Comparison of ENCODE assay signal across 16 mouse cellular contexts in the genomic region with DNA sequence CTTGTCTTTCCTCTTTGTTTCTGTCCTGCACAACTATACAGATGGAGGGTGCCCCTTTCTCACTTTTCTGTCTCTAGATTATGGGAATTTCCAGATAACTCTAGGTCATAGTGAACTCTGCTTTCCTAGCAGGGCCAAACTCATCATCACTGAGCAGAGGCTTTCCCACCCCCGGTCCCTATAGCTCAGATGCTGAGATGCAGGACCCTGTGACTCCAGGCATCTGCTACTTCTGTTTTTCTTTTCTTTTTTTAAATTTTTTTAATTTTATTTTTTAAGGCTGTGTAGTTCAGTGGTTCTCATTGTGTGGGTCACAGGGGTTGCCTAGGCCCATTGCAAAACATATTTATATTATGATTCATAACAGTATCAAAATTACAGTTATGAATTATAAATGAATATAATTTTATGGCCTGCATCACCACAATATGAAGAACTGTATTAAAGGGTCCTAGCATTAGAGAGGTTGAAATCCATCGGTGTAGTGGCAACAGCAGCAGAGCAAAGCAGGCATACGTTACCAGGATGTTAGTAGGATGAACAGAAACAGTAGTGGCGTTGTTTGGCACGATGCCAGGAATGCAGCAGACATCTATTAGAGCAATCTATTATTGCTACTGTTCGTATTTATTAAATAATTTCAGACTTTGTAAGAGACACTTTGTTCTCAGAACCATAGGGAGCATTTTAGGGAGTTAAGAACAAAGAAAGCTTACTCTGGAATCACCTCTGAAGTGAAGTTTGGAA.
A peak's percentile ranks its signal among the peaks of the same experiment; 100 is the strongest.
DNase-seq lines count a peak whose midpoint lies in the region; ATAC-seq and TF ChIP-seq lines count a peak whose summit lies in the region.
"Had no signal": no experiment of that assay in that cellular context is flagged by ENCODE, and none has a peak within 500 bp of the region (broad histone marks: within the 10 kb centered on the region; RNA-seq: fewer than 3 reads in every experiment).

No protein-coding gene starts in this region.

- no peaks in the 10 kb centered on the region for H3K36me3 ChIP-seq in forebrain, embryonic 11.5 days (ENCODE audit: control insufficient read depth, insufficient read depth, low read length)
- no peaks in the 10 kb centered on the region for H3K36me3 ChIP-seq in forebrain, embryonic 10.5 days (replicated peaks)
- H3K36me3 ChIP-seq in limb, embryonic 14.5 days (ENCODE audit: control insufficient read depth, insufficient read depth, low read length) = no peaks in the 10 kb centered on the region
- no peaks in the 10 kb centered on the region for H3K36me3 ChIP-seq in limb, embryonic 10.5 days
- no peaks in the 10 kb centered on the region for H3K36me3 ChIP-seq in forebrain, embryonic 16.5 days (ENCODE audit: control insufficient read depth, insufficient read depth)
- H3K36me3 ChIP-seq: embryonic facial prominence, embryonic 10.5 days; liver, embryonic 15.5 days had no signal

- WGBS in forebrain, embryonic 11.5 days = 78% methylated on average over 6 of the region's 6 CpGs
- WGBS in forebrain, embryonic 10.5 days = 85% methylated on average over 6 of the region's 6 CpGs
- 50% methylated on average over 6 of the region's 6 CpGs for WGBS in limb, embryonic 14.5 days
- WGBS in limb, embryonic 10.5 days = 82% methylated on average over 6 of the region's 6 CpGs
- 38% methylated on average over 6 of the region's 6 CpGs for WGBS in forebrain, embryonic 16.5 days

- H3K9ac ChIP-seq in forebrain, embryonic 11.5 days (ENCODE audit: low read length) = no peak overlapping the region
- no peak overlapping the region for H3K9ac ChIP-seq in limb, embryonic 14.5 days (ENCODE audit: low read depth, low read length, severe bottlenecking)
- H3K9ac ChIP-seq in forebrain, embryonic 16.5 days (replicated peaks; ENCODE audit: low read depth, low read length) = no peak overlapping the region
- H3K9ac ChIP-seq: liver, embryonic 15.5 days had no signal

- no peaks in the 10 kb centered on the region for H3K27me3 ChIP-seq in forebrain, embryonic 11.5 days (ENCODE audit: control insufficient read depth, insufficient read depth, low read length)
- no peaks in the 10 kb centered on the region for H3K27me3 ChIP-seq in forebrain, embryonic 10.5 days (ENCODE audit: poor library complexity, severe bottlenecking)
- H3K27me3 ChIP-seq in limb, embryonic 14.5 days (ENCODE audit: control insufficient read depth, insufficient read depth, low read length) = no peaks in the 10 kb centered on the region
- H3K27me3 ChIP-seq in limb, embryonic 10.5 days (ENCODE audit: low read depth, poor library complexity, severe bottlenecking) = no peaks in the 10 kb centered on the region
- no peaks in the 10 kb centered on the region for H3K27me3 ChIP-seq in forebrain, embryonic 16.5 days (replicated peaks; ENCODE audit: control insufficient read depth, insufficient read depth, low read length)
- H3K27me3 ChIP-seq: liver, embryonic 15.5 days had no signal

- ATAC-seq in forebrain, embryonic 11.5 days (replicated peaks; ENCODE audit: low FRiP score) = peak; percentile 57; the same call in 1 of the 2 replicates
- ATAC-seq in limb, embryonic 14.5 days (ENCODE audit: low FRiP score, low read depth) = no peak
- peak; percentile 41; the same call in 1 of the 2 replicates for ATAC-seq in forebrain, embryonic 16.5 days

- DNase-seq in forebrain, embryonic 11.5 days (ENCODE audit: low spot score) = no peak
- DNase-seq in forebrain, embryonic 10.5 days (ENCODE audit: extremely low spot score, low spot score) = no peak
- DNase-seq in limb, embryonic 14.5 days (ENCODE audit: low spot score) = peak; percentile 28
- no peak for DNase-seq in limb, embryonic 10.5 days (ENCODE audit: low spot score)
- DNase-seq in MN1 (ENCODE audit: low spot score) = peak; percentile 37
- DNase-seq in embryo, embryonic 10.5 days (ENCODE audit: low spot score) = no peak
- no peak for DNase-seq in embryo, embryonic 9.5 days (ENCODE audit: extremely low spot score)
- DNase-seq: cerebellum, adult 2 months; gastrocnemius, adult 2 months; heart, adult 2 months; heart, postnatal 10 days; kidney, adult 18-20 months; lung, postnatal 36 days had no signal

- H3K4me1 ChIP-seq in forebrain, embryonic 11.5 days (replicated peaks; ENCODE audit: control insufficient read depth, insufficient read depth, low read length) = no peaks in the 10 kb centered on the region
- peaks cover 5% of the 10 kb centered on the region; the same call in 1 of the 2 replicates for H3K4me1 ChIP-seq in forebrain, embryonic 10.5 days
- no peaks in the 10 kb centered on the region for H3K4me1 ChIP-seq in limb, embryonic 14.5 days (ENCODE audit: control insufficient read depth, insufficient read depth, low read length)
- peaks cover 3% of the 10 kb centered on the region; the same call in 1 of the 2 replicates for H3K4me1 ChIP-seq in limb, embryonic 10.5 days
- no peaks in the 10 kb centered on the region; the same call in 1 of the 2 replicates for H3K4me1 ChIP-seq in forebrain, embryonic 16.5 days (replicated peaks; ENCODE audit: control insufficient read depth, insufficient read depth, low read length)
- H3K4me1 ChIP-seq: liver, embryonic 15.5 days had no signal

- H3K27ac ChIP-seq in forebrain, embryonic 11.5 days (ENCODE audit: low read depth, low read length) = no peak overlapping the region
- H3K27ac ChIP-seq in forebrain, embryonic 10.5 days = no peak overlapping the region
- no peak overlapping the region for H3K27ac ChIP-seq in limb, embryonic 14.5 days (replicated peaks; ENCODE audit: low read depth, low read length)
- H3K27ac ChIP-seq in limb, embryonic 10.5 days = no peak overlapping the region
- no peak overlapping the region for H3K27ac ChIP-seq in forebrain, embryonic 16.5 days (ENCODE audit: low read length)
- H3K27ac ChIP-seq: embryonic facial prominence, embryonic 10.5 days; gastrocnemius, adult 2 months; heart, adult 2 months; liver, embryonic 15.5 days had no signal

- TF ChIP-seq POLR2A in limb, embryonic 14.5 days (IDR thresholded peaks at IDR 0.05; ENCODE audit: borderline replicate concordance, extremely low read depth, insufficient read depth, insufficient read length) = no peak

- no peak overlapping the region for H3K4me2 ChIP-seq in forebrain, embryonic 11.5 days (ENCODE audit: low read depth, low read length, severe bottlenecking)
- H3K4me2 ChIP-seq in limb, embryonic 14.5 days (replicated peaks; ENCODE audit: low read depth, low read length, severe bottlenecking) = no peak overlapping the region
- H3K4me2 ChIP-seq in forebrain, embryonic 16.5 days (ENCODE audit: low read length) = no peak overlapping the region
- H3K4me2 ChIP-seq: liver, embryonic 15.5 days had no signal

- no peaks in the 10 kb centered on the region for H3K9me3 ChIP-seq in forebrain, embryonic 11.5 days (ENCODE audit: control insufficient read depth, low read length)
- no peaks in the 10 kb centered on the region for H3K9me3 ChIP-seq in forebrain, embryonic 10.5 days
- no peaks in the 10 kb centered on the region for H3K9me3 ChIP-seq in limb, embryonic 14.5 days (ENCODE audit: control insufficient read depth, low read length)
- no peaks in the 10 kb centered on the region for H3K9me3 ChIP-seq in limb, embryonic 10.5 days (replicated peaks)
- no peaks in the 10 kb centered on the region for H3K9me3 ChIP-seq in forebrain, embryonic 16.5 days (ENCODE audit: control insufficient read depth, low read length)
- H3K9me3 ChIP-seq: embryonic facial prominence, embryonic 10.5 days; liver, embryonic 15.5 days had no signal

- no peak overlapping the region for H3K4me3 ChIP-seq in forebrain, embryonic 11.5 days (ENCODE audit: low read depth, low read length)
- H3K4me3 ChIP-seq in forebrain, embryonic 10.5 days = no peak overlapping the region
- no peak overlapping the region for H3K4me3 ChIP-seq in limb, embryonic 14.5 days (replicated peaks; ENCODE audit: low read length)
- no peak overlapping the region for H3K4me3 ChIP-seq in limb, embryonic 10.5 days
- no peak overlapping the region for H3K4me3 ChIP-seq in forebrain, embryonic 16.5 days (replicated peaks; ENCODE audit: low read length)
- H3K4me3 ChIP-seq: embryonic facial prominence, embryonic 10.5 days; gastrocnemius, adult 2 months; heart, adult 2 months; liver, embryonic 15.5 days had no signal

Comparison
In these comparisons a context has a peak if more than half of its experiments do, and no peak if none do; other contexts are left out.
1. DNase-seq: peak in limb, embryonic 14.5 days (single experiment) and MN1 (single experiment); none in forebrain, embryonic 11.5 days (single experiment), forebrain, embryonic 10.5 days (single experiment), limb, embryonic 10.5 days (single experiment), embryo, embryonic 10.5 days (single experiment) and embryo, embryonic 9.5 days (single experiment).